Mouse (Mus musculus): ENCODE results near the gene Mad1l1.

Gene Mad1l1

DNA sequence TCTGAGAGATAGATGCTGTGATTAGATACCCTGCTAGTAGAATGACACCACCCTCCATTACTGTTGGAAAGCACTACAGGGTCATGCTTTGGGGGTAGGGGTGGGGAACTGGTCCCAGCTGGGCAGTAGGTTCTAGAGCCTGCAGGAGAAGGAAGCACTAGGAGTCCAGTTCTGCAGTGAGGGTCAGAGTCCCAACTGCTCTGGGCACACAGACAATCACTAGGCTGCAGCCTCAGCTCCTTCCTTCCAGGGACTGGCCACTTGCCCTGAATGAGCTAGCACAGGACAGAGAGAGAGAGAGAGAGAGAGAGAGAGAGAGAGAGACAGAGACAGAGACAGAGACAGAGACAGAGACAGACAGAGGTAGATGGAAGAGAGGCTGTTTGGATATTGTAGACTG lies 255.1 kb downstream of the Mad1l1 start:
- in situ Hi-C loops (cut with MboI; ENCODE audit: low sequenced_read_pairs), result no loop called here

- in situ Hi-C loops (cut with MboI; ENCODE audit: low sequenced_read_pairs), result no loop called here
Measured at GRCm38 (mm10) chr5:140065281-140065945, 255.9 kb downstream of the Mad1l1 start.

DNA sequence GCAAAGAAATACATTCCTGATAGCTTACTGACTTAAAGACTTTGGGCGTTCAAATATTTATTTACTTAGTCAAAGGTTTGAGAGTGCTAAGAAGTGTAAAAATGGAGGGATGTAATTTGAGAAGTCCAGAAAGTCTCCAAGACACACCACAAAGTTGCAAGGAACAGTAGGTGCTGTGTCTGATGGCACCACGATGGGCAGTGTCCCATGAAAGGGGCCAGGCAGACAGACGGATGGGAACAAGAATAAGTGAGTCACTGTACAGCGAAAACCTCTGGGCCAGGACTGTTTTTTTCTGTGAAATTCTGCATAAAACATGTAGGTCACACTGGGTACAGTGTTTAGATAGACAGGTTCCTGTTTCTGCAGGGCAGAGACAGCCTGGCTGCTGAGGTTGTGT lies 256.8 kb downstream of the Mad1l1 start:
- in situ Hi-C loops (cut with MboI; ENCODE audit: low sequenced_read_pairs), result no loop called here

DNA sequence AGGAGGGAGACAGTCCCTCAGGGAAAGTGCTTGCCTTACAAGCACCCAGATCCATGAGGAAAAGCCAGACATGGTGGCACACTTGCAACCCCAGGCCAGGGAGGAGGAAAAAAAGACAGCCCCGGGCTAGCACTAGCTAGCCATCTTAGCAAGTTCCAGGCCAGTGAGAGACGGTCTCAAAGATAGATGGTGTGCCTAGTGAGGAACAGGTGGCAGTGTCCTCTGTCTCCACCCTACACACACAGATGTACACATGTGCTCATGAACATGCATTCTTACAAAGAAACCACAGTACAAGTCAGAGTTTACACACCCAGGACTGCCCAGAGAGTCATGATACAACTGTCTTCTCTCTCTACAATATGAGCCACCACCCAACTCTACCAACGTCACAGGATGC lies 258.5 kb downstream of the Mad1l1 start:
- in situ Hi-C loops (cut with MboI; ENCODE audit: low sequenced_read_pairs), result no loop called here

DNA sequence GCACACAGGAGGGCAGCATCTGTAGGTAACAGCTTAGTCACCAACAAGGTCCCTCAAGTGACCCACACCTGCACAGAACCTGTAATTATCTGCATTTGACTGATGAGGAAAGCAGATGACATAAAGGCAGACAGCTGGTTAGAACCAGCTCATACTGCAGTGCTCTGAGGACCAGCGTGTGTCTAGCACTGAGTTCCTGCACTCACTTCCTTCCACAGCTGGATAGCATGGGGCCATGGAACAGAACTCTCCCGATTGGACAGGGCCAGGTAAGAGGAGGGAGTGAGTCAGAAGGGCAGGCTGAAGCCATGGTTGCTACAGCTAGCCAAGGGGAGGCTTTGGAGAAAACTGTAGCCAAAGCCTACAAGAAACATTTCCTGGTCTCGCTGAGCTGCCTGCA lies 259.0 kb downstream of the Mad1l1 start:
- in situ Hi-C loops (cut with MboI; ENCODE audit: low sequenced_read_pairs), result no loop called here

GRCm38 (mm10) chr5:140061296-140061879 lies 260.0 kb downstream of the Mad1l1 start:
- in situ Hi-C loops (cut with MboI; ENCODE audit: low sequenced_read_pairs), result no loop called here

DNA sequence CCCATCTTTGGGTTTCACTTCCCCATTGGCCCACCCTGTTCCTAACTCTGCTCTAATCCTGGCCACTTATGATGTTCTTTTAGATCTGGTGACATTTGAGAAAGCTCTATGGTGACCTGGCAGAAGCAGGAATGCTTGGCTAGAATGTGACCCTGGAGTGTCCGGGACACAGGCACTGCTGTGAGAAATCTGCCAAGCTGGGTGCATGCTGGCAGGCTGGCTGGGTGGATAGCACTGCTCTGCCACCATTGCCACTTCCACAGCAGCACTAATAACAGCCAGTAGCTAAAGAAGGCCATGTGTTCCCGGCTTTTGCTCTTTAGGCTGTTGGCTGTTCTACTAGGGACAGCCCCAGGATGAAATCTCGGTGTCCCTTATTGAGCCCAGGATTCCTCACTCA lies 265.1 kb downstream of the Mad1l1 start:
- in situ Hi-C loops (cut with MboI; ENCODE audit: low sequenced_read_pairs), result no loop called here

DNA sequence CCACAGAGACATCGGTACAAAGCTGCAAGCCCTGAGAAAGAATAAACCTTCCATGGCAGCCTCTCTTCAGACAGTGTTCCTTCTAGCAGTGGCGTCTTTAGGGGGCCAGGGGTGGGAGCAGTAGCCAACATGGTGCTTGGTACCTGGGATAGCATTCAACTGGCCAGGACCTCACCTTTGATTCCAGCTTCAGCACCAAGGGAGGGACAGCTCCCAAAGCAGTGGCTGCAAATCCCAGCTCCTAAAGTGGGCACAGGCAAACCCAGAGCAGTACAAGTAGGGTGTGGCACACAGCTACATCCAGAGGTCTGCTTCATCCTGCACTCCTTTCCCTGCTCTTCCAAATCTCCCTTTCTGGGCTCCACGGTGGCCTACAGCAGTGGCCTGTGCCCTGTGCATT lies 265.9 kb downstream of the Mad1l1 start:
- in situ Hi-C loops (cut with MboI; ENCODE audit: low sequenced_read_pairs), result no loop called here

DNA sequence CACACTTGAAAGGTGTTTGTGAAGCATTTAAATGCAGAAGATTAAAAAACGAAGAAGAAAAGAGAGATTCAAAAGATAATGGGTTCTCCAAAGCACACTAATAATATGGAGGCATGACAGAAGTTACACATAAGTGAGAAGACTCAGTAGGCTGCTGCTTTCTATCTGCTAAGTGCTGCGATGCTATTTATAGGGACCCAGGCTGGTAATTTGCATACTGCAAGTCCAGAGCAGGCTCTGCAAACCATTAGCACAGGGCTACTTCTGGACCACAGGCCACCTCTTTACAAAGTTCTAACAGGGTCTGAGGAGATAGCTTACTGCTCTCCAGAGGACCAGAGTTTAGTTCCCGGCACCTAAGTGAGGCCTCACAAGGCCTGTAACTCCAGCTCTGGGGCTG lies 267.7 kb downstream of the Mad1l1 start:
- in situ Hi-C loops (cut with MboI; ENCODE audit: low sequenced_read_pairs), result no loop called here

DNA sequence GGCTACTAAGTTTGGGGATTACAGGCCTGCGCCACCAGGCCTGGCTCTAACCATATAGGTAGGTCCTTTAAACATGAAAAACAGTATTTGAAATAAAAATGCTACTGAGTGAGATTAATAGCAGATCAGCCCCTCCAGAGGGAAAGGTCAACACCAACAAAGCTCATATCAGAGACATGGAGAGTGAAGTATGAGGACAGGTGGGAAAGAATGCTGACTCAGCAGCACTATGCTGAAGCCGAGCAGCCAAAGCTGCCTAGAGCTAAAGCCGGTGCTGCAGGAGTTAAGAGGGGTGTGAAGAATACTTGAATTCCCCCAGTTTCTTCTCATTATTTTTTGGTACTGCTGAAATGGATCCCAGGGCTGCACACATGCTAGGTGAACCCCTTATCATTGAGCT lies 268.9 kb downstream of the Mad1l1 start:
- in situ Hi-C loops (cut with MboI; ENCODE audit: low sequenced_read_pairs), result no loop called here

GRCm38 (mm10) chr5:140045453-140045852 lies 275.9 kb downstream of the Mad1l1 start:
- in situ Hi-C loops (cut with MboI; ENCODE audit: low sequenced_read_pairs), result no loop called here

DNA sequence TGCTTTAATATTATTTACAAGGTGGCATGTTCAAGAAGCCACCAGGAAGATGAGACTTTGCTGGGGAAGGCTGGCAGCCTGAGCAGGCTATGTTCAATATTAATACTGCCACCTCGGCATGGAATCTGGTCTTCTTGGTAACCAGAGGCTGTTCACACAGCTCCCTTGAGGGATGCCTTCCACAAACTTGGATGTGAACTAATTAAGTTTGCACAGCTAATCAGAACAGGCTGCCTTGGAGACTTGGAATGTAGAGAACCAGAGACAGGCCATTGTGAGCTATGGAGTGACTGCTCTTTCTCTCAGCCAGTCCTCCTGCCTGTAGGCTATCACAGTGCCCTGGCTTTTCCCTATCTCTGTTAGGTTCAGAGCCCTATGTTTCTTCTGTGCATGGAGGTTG lies 278.4 kb downstream of the Mad1l1 start:
- in situ Hi-C loops (cut with MboI; ENCODE audit: low sequenced_read_pairs), result no loop called here

- in situ Hi-C loops (cut with MboI; ENCODE audit: low sequenced_read_pairs), result no loop called here
Measured at GRCm38 (mm10) chr5:140042002-140042611, 279.2 kb downstream of the Mad1l1 start.

- in situ Hi-C loops (cut with MboI; ENCODE audit: low sequenced_read_pairs), result no loop called here
Measured at GRCm38 (mm10) chr5:140041055-140041454, 280.3 kb downstream of the Mad1l1 start.

DNA sequence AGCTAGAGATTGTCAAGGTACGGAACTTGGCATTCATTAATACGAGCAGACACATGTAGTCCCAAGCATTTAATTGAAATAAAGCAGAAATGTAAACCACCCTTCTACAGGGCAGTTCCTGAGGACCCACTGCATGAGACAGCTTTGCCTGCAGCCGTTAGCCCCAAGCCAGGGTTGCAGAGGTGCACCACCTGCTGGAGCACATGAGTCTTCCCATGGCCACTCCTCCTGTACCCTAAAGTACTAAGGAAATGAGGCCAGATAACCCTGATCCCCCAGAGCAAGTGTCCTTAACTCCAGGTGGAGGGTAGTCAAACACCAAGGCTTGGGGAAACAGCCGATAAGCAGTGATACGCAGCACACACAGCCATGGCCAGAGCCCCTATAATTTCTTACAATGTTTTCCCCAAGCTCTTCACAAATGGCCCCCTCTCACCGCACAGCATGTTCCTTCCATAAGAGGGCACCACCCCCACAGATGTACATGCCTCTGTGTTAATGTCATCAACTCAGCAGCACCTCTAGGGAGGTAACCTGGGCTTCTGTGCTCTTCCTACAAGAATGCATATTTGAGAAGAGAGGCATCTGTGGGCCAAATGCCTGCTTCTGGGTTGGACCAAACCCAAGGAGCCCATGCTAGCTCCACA lies 283.6 kb downstream of the Mad1l1 start:
- in situ Hi-C loops (cut with MboI; ENCODE audit: low sequenced_read_pairs), result no loop called here

DNA sequence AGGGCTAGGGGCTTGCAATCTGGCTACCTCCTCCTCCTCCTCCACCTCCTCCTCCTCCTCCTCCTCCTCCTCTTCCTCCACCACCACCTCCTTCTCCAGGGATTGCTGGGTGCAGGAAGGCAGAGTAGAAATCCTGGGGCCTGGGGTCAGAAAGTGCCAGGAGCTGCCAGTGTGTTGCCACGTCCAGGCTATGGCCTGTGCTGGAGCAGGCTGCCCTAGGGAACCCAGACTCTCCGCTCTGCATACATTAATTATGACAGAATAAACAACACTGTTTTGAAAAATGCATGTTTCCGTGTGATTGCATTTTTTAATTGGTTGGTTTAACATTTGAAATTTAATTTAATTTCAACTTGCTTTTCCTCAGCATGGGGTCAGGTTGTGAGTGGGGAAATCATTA lies 285.7 kb downstream of the Mad1l1 start:
- in situ Hi-C loops (cut with MboI; ENCODE audit: low sequenced_read_pairs), result no loop called here

- in situ Hi-C loops (cut with MboI; ENCODE audit: low sequenced_read_pairs), result no loop called here
Measured at GRCm38 (mm10) chr5:140035025-140035330, 286.4 kb downstream of the Mad1l1 start.

DNA sequence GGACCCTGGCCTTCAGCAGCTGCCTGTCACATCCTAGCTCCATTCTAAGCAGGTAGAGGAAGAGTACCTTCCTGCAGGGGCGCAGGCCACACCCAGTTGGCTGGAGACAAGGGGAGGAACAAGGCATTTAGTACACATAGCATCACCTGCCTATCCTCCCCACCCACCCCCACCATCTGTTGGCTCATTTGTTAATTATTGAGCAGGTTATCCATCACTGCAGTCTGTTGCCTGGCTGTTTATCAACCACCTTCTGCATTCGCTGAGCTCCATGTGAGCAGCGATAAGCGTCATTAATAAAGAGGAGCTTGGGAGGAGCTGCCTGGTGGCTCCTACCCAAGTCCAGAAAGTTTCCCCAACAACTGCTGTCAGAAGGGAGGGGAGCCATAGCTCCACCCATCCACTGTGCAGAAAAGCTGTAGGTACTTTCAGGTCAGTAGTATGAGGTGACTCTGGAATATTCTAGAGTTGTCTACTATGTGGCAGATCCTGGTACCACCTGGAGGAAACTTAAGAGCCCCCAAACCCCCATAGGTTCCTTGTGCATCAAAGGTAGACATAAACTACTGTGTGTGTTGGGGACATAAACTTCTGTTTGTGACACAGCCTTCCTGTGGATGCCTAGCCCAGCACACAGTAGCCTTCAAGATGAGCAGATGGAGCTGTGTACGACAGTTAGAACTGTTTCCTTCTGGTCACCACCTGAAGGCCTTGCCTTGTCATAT lies 286.9 kb downstream of the Mad1l1 start:
- in situ Hi-C loops (cut with MboI; ENCODE audit: low sequenced_read_pairs), result no loop called here

- in situ Hi-C loops (cut with MboI; ENCODE audit: low sequenced_read_pairs), result no loop called here
Measured at GRCm38 (mm10) chr5:140026366-140026765, 295.0 kb downstream of the Mad1l1 start.

DNA sequence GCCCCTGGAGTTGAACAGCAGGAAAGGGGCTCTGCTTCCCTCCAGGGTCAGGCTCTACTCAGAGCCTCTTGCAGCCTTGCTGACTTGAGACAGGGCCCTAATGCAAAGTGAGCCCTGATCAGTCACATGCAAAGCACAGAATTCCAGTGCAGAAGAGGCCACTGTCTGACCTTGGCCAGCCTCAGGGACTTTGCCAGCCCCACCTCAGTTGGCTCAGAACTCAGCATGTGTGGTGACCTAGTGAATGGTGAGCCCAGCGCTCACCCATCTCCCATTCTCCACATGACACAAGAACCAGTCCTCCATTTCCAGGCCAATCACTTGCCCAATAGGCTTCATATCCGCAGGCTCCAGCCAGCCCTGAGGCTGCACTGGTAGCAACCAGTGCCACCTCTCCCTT lies 296.1 kb downstream of the Mad1l1 start:
- in situ Hi-C loops (cut with MboI; ENCODE audit: low sequenced_read_pairs), result no loop called here

- in situ Hi-C loops (cut with MboI; ENCODE audit: low sequenced_read_pairs), result no loop called here
Measured at GRCm38 (mm10) chr5:140023941-140024500, 297.3 kb downstream of the Mad1l1 start.
